Mouse (Mus musculus) cortical plate, adult 2 months (tissue): ENCODE measurements around the gene Crct1.

ENCODE experiments used
- CTCF ChIP-seq: fragments of 200-500 bp; IDR thresholded peaks from 2 replicates; pipeline ENCODE4 v1.5.1; 2011; ENCODE audit warnings: mild to moderate bottlenecking, control low read depth, low read length; ENCODE audit not compliant: insufficient read depth; ENCODE audit errors: extremely low read depth
- POLR2A ChIP-seq: fragments of 200-500 bp; IDR thresholded peaks from 2 replicates; pipeline ENCODE4 v1.6.1; 2011; ENCODE audit warnings: mild to moderate bottlenecking, low read length, control low read depth; ENCODE audit not compliant: insufficient read depth; ENCODE audit errors: extremely low read depth

DNA sequence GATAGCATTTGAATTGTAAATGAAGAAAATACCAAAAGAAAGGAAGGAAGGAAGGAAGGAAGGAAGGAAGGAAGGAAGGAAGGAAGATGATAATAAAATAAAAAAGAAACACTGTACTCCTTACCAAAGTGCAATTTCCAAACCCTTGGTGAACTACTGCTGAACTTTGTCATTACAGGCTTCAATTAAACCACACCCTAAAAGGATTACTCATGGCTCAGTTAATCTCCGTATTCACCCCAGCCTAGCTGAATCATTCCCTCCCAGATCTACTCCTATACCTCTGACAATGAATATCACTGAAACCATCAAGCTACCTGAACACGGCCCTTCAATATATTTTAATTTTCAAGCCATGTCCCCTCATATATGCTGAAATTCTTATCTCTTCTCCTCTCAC lies 37.0 kb downstream of the Crct1 start:
- TF ChIP-seq CTCF (no peak), POLR2A (no peak)
